Mouse (Mus musculus) retina, embryonic 14.5 days (tissue): Measurements from ENCODE around the gene Rpp14.

ENCODE experiments used
- DNase-seq: peaks from one replicate; pipeline ENCODE4 v3.0.0-alpha.2; 2015; ENCODE audit warnings: low spot score

The Rpp14 gene

GRCm38 (mm10) chr14:8059938-8060337 is 20.2 kb upstream of the Rpp14 start:
- no peak for DNase-seq

DNA sequence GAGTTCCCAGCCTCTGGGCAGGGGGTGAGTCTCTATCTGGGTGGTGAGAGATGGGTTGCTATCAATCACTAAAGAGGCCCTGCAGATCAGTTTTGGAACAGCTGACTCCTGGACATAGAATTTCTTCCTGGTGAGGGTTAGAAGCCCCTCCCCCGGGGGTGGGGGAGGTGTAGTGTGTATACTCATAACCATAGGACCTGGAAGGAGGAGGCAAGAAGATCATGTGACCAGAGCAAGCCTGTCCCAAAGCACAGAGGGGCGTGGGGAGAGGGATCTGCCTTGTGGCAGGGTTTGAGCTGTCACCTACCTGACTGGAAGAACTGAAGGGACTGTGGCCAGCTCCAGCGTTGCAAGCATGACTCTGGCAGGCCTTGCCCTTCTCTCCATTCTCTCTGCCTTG is 18.1 kb upstream of the Rpp14 start:
- DNase-seq: no peak

DNA sequence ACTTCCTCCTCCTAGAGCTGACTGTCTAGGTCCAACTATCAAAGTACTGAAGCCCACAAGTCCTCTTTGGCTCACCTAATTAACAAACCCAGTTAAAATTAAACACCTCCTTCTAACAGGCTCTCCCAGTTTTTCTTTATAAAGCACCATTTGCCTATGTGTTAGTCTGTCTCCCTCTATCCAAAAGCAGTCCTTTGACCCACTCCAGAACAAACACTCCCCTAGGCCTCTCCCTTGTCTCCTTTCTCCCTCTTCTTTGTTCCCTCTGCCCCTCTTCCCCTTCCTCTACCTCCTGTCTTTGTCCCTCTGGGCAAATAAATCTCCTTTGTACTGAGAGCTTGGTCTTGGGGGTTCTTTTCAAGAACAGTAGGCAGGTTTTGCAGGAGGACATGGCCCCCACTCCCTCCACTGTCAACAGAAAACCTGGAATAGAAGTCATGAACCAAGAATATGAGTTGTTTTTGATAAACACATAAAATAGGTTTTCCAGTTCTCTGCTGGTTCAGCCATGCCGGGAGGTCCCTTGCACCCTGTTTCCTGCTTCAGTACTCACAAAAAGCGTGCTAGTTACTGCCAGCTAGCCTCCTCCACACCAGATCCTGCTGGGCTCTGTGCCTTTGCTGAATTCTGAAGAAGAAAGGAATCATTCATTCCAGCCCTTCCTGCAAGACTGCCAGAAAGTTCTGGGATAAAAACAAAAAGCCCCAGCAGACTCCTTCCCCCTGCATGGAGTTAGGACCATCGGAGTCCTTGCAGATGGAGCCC is 17.4 kb upstream of the Rpp14 start:
- no peak for DNase-seq

DNA sequence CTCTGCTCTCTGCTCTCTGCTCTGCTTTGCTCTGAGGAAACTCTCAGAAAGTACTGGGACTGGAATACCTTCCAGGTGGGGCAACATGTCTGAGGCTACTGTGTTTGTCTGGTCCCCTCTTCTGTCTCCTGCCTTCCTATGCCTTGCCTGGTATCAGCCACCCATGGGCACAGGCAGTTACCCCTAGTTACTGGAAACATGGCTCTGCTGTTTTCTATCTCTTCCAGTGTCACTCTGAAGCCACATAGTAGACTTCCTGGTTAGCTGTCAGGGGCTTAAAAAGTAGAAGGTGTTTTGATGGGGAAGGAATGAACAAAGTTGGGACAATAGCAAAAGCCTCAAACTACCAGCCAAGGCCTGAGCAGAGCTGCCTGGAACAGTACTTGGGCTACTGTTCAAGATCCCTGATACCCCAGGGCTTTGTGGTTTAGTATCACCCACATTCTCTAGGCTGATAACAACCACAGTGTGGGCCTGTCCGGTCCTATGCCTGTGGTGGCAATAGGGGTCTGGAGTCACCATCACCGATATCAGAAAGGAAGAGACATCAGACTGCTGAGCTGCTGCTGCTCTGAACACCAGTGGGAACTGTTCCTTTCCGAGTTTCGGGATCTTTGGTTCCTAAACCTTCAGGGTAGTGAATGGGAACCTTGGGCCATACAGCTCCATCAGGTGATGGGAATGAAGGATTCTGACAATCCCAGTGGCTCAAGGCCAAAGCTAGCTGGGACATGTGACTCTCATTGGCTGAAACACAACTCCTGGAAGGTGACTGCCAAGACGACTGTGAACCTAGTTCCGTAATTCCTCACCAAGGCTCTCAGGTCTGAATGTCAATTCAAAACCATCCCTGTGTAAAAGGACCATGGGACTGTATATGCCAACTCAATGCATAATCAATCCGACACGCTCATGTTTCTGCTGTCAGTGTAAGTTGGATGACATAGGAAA is 16.1 kb upstream of the Rpp14 start:
- DNase-seq: no peak

DNA sequence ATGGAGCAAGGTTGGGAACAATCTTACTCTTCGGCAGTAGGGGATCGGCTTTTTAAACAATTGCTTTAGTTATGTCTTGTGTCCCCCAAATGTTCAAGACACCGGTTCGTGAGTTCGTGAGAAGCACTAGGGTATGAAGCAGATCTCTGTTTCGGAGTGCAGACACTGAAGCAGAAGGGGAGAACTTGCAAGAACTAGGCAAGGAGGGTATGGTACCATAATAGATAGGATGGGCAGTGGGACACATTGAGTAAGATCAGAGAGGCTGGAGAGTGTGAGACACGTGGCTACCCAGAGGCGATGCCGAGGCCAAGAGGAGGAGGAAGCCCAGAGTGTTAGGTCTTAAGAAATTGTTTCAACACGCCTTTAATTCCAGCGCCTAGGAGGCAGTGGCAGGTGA is 551 bp downstream of the Rpp14 start:
- no peak for DNase-seq

DNA sequence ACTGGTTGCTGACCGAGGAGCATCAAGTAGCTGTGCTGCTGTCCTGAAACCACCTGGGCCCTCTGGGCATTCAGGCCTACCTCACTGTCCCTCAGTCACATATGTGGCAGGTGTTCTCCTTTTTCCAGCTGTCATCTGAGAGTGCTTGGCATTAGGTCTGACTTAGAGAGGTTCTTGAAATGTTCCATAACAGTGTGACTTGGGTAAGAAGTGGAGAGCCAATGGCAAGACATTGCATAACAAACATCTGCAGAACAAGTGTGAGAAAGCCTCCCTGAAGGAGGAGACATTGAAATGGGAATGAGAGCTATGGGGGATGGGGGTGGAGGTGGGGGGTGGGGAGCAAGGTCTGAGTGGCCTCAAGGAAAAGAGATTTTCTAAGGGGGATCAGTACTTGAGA is 2.8 kb downstream of the Rpp14 start:
- DNase-seq: no peak

GRCm38 (mm10) chr14:8089016-8089415 is 8.8 kb downstream of the Rpp14 start:
- no peak for DNase-seq

DNA sequence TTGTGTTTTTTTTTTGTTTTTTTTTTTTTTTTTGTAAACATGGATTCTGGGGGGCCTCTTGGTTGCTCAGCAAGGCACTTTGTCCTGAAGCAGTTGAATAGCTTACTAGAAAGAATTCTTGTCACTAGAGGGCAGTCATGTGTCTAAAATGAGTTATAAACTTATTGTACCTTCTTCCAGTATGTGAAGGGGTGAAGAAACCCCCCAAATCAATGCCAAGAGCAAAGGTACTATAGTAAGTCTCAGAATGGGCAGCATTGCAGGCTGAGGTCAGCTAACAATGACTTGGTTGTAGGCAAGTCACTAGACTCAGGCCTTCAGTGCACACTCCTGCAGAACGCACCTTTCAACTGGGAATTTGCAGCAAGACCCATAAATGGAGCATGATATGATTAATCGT is 12.4 kb downstream of the Rpp14 start:
- DNase-seq: peak; percentile 82

DNA sequence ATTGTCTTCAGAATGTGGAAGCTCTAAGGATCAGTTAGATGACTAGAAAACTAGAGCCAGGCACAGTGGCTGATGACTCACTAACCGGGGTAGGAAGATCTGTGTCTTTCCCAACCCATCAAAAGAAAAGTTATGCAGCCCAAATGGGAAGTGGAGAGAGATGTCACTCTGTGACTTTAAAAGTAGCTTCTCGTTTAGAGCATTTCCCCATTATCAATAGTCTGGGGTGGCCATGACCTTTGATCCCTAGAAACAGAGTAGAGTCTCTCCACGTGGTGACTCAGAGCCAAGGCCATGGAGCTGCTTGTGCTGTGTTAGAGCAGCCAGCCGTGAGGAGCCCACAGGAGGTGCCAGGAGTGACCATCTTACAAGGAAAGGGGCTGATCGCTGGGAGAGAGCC is 13.3 kb downstream of the Rpp14 start:
- DNase-seq: no peak

DNA sequence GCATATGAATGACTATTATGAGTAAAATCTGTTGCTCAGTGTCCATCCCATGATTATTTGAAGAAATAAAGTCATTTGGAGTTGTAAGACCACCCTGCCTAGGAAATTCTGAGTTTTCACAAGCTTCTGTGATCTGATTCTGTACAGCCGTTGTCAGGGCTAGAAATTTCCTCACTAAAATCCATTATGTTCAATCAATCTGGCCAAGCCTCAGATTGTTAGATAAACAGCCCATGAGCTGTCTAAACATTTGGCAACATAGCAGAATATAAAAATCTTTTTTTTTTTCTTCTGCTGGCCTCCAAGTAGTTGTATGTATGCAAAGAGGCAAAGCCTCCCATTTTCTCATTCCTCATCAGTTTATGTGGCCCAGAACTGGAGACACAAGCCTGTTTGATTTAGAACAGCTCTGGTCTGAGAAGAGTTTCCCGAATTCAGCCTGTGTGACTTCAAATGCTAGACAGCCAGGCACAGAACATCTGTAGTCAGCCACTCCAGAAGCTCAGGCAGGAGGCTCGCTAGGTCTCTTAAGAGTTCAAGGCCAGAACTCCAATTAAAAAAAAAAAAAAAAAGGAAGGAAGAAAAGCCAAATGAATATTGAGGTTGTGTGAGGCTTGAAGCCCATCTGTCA is 14.9 kb downstream of the Rpp14 start:
- DNase-seq: no peak

- no peak for DNase-seq
These were observed 15.4 kb downstream of the Rpp14 start for GRCm38 (mm10) chr14:8095562-8095950.

- peak; percentile 88 for DNase-seq
These were observed 18.0 kb downstream of the Rpp14 start, which contains the start of gene Pxk for GRCm38 (mm10) chr14:8097978-8098686. Gene Pxk (plus strand): TSS chr14:8098211.

GRCm38 (mm10) chr14:8098687-8098995 is 18.5 kb downstream of the Rpp14 start:
- DNase-seq: peak; percentile 40

DNA sequence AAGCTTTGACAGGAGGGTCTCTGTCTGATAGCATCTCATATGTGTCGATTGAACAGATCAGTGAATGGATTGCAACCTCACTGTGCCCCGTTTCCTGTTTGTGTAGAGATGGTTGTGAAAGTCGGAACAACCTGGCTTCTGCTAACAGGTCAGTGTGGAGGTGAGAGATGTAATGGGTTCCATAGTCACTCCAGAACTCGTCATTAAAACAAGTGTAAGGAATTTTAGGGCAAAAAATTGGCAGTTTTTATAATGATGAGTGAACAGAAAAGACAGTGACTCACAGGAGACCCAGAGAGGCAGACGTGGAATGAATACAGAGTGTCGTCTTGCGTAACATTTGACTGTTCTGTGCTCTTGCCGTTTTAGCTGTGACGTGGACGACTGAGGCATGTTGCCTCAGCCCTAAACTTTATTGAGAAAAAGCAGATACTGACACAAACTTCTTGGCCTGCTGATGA is 19.4 kb downstream of the Rpp14 start:
- DNase-seq: no peak

DNA sequence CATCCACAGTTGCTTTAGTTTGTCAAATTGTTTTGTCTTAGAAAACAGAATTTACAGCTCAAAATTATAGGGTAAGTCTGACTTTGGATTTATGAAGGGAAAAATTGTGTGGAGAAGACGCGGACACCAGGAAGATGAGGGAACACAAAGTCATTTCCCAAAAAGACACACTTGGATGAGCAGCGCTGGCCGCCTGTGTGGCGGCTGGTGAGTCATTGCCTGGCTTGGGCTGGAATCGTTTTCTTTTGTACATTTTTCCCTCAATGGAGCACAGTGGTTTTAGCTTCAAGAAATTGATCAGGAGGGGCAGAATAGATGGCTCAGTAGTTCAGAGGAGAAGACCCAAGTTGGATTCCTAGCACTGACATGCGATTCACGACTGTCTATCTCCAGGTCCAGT is 21.7 kb downstream of the Rpp14 start:
- DNase-seq: no peak

GRCm38 (mm10) chr14:8102676-8103075 is 22.5 kb downstream of the Rpp14 start:
- no peak for DNase-seq

GRCm38 (mm10) chr14:8108047-8108446 is 27.9 kb downstream of the Rpp14 start:
- no peak for DNase-seq

GRCm38 (mm10) chr14:8108976-8109375 is 28.8 kb downstream of the Rpp14 start:
- DNase-seq: no peak

- no peak for DNase-seq
These were observed 31.4 kb downstream of the Rpp14 start for GRCm38 (mm10) chr14:8111545-8111944.

- no peak for DNase-seq
These were observed 31.9 kb downstream of the Rpp14 start for GRCm38 (mm10) chr14:8112036-8112435.

DNA sequence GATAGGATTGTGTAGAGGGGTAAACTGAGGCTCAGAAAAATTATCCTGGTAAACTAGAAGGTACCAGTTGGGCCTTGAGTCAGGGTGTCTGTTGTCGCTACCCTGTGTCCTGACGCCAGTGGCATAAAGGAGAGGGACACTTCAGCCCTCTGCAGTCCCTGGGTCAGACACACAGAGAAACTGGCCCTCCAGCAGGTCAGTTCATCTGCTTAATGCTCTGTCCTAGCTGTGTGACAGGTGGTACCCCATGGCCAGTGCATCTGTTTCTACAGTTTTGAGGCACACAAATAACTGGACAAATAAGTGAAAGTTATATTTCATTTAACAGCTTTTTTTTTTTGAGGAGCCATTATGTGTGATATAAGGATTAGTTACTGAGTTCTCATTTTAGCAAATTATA is 33.4 kb downstream of the Rpp14 start:
- no peak for DNase-seq

- no peak for DNase-seq
These were observed 34.1 kb downstream of the Rpp14 start for GRCm38 (mm10) chr14:8114306-8114705.
